Mouse (Mus musculus) adrenal gland, adult 8-10 months (tissue): ENCODE results near the gene Arl6ip4. TPM values are rescaled to one million over a fixed set of nuclear protein-coding genes. Genes with fewer than 3 reads are reported as not detected.

Source experiments
- DNase-seq: peaks from one replicate; pipeline ENCODE4 v3.0.0; 2022
- total RNA-seq, 4 experiments: library from RNA; stranded (reverse); gene quantifications; 2 replicates each; pipeline ENCODE4 v1.2.4; 2022

Arl6ip4 gene
- 10 to 100 TPM; 46.4 to 72.0 (median 57.1) TPM for total RNA-seq

DNA sequence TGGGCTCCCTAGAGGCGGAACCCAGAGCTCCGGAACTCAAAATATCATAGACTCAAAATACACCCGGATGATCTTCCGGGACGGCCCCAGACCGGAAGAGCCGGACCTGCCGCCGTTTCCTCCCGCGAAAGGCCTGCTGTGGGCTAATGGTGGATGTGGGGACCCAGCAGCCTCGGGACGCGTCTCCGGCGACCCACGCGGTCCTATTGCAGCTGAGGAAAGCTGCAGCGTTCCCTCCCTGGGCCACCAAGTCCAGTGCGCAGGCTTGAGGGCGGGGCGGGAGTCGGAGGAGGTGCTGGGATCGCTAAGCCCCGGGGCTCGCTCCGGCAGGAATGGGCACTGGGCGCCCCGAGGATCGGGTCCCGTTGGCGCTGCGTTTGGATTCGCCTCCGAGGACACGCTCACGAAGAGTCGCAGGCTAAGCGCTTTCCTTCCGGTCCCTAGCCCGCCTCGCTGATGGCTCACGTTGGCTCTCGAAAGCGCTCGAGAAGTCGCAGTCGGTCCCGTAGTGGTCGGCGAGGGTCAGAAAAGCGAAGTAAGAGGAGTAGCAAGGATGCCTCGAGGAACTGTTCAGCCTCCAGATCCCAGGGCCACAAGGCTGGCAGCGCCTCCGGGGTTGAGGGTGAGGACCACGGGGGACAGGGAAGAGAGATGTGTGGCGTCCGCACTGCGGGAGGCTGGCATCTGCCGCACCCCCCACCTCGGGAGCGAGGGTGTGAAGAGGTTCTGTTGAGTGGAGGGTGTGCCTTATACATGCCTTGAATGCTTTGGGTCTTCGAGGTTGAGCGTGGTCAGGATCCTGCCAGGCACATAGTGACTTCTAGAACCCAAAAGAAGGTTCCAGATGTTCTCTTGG lies at the start of gene Arl6ip4:
Gene Arl6ip4 (plus strand): TSS at position 100 of the 856 bp plus-strand sequence.
- peak; percentile 62 for DNase-seq

DNA sequence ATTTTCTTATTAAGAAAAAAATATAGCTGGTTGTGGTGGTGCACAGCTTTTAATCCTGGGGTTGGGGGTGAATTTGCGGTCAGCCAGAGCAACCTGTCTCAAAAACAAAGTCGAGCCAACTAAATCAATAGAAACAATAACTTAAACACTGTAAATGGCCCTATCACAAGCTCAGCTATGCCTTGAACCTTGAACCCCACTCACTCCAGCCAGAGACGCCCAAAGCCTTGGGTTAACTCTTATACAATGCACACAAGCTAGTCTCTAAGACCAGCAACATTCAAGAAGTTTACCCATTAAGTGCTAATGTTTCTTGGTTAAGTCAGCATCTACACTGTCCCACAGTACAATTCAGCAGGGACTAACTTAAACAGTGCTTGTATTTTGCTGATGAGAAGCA lies 46.2 kb upstream of the Arl6ip4 start:
- DNase-seq = no peak

DNA sequence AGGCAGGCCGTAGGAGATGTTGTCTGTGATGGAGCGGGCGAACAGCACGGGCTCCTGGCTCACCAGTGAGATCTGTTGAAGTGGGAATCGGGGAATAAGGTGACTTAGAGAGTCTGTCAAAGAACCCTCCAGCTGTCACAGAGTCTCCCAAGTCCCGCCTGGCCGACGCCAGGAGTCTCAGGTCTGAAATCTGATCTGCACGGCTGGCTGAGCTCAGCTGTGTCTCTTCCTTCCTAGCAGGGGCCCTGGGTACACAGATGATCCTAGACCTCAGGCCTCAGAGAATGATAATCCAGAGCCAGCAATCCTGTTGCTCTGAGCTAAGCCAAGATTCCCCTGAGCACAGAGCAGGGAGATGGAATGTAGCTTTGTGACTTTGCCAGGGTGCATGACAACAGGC lies 42.2 kb upstream of the Arl6ip4 start:
- DNase-seq = no peak

DNA sequence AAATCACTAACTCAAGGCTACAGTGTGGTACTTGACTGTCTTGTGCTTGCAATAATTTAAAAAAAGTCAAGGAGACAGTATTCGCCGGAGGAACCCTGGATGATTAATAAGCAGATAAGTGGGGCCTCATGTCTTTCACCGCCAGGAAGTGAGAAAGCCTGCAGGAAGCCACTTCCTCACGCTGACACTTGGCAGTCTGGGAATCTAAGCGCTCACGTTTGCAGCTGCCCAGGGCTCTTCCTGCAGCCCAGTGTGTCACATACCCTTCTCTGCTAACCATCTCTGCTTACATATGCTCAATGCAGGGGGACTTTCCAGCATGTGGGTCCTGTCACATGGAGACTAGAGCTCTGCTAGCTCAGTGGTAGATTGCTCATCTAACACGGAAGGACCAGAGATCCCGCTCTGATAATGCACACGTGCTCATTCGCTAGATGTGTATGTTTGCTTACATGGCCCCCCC lies 41.0 kb upstream of the Arl6ip4 start:
- DNase-seq = no peak

DNA sequence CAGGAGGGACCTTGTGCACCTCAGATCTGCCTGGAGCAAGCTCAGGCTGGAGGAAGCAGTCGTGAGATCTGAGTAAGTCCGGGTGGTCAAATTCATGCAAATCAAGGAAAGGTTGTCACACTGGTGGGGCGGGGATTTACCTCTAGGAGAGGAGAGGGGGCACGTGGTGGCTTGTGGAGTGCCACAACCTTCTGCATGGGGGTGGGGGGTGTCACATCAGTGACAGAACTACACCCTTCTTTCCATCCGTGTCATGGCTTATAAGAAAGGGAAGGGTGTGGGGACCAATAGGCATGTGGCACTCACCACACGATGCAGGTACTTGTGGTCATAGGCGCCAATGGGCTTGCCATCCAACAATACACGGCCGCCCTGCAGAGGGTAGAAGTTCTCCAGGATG lies 40.2 kb upstream of the Arl6ip4 start:
- DNase-seq = no peak

DNA sequence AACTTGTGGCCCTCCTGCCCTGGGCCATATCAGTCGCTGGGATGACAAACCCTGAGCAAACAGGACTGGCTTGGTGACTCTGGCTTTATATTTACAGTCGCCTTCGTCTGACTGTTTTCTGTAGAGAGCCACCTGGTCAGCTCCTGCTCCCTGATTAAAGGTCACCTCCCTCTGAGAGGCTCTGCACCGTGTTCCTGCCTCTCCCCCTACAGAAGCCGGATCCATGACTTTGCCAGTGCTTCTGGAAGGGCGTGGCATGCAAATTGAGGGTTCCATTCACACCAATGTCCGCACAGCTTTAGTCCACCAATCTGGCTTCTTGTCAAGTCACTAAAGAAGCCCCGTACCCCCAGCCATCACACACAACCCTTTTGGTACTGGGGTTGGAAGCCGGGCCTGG lies 39.3 kb upstream of the Arl6ip4 start:
- no peak for DNase-seq

DNA sequence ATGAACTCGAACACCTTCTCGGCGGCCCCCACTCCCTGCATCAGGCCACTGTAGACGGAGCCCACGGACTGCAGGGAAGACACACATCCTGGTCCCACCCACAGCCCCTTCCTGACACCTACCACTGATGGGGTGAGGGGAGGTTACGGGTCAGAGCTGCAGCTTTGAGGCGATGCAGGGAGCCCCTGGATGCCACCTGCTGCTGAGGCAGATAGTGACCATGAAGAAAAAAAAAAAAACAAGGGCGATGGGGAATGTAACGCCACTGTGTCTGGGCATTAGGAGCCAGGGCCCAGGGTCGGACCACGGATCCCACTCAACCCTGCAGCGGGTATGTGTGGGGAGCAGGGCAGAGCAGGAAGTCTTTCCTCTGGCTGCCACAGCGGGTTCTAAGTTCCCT lies 38.6 kb upstream of the Arl6ip4 start:
- DNase-seq = no peak

DNA sequence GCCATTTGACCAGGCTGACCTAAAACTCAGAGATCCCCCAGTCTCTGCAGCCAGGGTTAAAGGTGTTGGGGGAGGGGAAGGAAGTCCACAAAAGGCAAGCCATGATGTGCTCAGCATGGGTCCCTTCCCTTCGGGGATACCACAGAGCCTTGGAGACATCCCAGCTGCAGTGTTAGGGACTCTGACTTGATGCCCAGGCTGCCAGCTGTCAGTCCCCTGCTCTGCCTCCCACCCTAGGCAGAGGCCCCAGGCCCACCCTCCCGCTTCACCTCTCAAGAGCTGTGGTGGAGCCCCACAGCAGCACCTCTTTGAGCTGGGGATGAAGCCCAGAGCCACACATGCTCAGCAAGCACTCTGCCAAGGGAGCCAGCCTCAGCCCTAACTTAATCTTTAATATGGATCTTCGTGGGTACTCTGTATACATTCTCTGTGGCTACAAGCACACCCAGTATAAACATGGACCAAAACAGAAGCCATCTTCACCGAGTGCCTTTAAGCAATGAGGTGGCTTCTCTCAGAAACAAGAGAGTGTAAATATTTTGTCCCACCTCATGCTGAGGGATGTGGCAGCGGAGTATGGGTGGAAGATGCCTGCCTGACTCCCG lies 37.9 kb upstream of the Arl6ip4 start:
- no peak for DNase-seq

DNA sequence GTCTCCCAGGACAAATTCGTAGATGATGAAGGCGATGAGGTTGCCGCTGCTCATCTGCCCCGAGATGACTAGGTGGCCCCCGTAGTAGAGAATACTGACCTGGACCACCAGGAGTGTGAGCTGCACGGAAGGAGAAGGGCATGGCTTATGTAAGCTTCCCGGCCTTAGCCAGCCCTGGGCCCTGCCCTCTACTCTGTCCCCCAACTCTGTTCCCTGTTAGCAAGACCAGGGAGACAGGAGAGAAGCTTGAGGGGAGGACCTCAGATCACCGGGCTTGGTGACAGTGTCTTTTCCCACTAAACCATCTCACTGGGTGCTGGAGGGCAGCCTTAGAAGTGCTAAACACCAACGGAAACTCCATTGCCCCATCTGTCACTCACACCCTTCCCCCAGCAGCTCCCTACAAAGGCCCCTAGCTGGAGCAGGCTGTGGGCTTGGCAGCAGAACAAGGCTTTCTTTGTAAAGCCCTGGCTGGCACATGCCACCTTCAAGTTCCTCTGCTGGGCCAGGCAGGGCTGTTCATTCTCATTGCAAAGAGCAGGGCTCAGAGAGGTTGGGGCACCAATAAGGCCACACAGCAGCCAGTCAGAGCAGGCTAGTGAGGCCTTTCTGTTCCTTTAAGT lies 37.0 kb upstream of the Arl6ip4 start:
- no peak for DNase-seq

DNA sequence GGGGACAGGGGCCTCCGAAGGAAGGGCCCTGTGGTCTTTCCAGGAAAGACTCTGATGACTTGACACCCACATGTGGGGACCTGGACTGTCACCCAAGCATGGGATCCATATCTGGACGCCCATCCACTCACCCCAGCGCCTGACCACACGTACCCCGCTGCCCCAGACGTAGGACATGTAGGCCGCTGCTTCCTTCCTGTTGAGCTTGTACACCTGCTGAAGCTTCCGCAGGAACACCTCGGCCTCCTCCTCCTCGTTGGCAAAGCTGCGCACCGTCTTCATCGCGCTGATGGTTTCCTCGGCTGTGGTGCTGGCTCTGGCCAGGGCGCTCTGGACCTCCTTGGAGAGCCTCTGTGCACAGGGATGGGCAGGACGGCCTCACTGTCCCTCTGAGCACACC lies 36.0 kb upstream of the Arl6ip4 start:
- DNase-seq = no peak

DNA sequence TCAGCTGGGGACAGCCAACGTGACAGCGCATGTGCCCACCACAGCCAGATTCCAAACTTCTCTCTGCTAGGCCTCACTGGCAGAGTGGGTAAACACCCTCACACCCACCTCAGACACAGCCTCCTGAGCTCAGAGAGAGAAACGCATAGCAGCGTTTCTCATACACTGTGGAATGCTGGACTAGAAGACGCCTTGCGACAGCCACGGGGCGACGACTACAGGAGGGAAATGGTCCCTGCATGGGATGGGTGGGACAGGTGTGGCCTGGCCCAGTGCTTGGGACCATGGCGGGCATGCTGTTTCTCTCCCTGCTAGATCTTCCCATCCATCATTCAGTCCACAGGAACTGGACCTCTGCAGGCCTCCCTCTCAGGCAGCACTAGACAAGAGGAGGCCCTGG lies 33.4 kb upstream of the Arl6ip4 start:
- DNase-seq = no peak

DNA sequence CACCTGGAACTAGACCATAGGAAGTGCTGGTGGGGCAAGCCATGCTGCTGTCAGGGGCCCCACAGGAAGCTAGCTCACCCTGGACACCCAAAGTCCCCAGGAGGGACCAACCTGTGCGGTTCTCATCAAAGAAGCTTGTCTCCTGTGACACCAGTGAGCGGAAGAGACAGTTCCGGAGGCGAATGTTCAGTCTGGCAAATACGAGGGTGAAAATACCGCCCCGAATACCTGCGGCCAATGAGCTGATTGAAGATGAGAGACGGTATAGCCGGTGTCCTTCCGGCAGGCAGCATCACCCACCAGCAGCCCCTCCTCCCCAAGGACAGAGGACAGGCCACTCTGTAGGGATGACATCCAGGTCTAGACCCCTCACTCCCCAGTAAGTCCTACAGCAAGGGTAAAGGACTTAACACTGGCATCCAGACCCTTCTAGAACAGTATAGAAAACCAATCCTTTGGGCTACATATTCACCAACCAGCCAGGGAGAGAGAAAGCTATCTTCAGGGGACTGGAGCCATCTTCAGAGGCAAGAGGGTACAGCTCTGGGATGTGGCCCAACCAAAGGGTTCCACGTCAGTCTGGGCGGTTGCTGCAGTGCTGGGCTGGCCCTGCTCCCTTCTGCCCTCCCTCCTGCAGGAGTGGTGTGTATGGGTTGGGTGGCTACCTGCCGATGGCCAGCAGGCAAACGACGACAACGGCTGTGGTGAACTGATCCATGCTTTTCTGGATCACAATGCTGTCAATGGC lies 32.8 kb upstream of the Arl6ip4 start:
- no peak for DNase-seq

DNA sequence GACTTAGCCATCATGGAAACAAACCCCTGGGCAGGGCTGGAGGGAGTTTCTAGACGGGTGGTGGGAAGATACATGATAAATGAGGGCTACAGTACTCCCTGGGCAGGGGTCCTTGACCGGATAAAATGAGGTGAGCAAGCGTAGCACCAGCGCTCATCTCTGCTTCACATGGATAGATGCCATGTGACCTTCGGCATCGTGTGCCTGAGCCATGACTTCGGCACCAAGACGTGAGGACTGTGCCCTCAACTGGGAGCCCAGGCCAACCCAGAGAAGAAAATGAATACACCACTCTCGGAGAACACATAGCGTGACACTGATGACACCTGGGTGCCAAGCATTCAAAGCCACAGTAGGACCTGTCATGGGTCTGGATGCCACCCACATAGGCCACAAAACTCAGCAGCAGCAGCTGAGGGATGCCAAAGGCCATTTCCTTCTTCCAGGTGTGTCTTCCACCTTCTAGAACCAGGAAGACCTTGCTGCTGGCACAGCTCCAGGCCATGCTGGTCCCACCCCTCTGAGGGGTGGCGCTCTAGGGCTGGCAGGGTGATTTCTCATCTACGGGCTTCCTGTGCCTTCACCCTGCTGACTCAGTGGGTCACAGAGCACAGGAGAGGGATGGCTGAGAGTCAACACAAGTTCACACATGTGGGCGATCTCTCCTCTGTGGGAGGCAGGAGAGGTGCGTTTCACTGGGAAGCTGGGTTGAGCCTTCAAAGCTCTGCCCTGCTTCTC lies 31.9 kb upstream of the Arl6ip4 start:
- DNase-seq = no peak

DNA sequence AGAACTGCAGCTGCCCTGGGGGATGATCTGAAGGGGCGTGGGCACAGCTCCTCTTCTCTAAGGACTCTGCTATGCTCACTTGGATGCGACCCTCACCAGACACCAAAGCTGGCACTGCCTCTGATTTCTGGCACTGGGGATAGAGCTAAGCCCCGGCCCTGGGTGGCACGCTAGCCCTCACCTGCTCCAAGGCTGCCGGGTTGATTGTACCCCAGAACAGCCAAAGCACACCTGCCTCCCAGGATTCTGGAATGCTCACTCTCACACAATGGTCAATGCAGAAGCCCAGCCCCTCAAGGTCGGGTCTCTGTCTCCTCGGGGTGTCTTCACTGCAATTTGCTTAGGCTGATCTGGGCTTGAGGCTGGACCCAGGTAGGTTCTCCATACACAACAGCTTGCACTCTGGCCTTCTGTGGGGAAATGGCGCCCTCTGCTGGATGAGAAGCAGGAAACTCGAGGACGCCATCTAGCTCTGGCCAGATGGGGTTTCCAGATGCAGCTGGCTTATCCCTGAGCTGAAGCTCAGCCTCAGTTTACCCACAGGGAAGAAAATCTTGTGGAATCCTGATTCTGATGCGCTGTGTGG lies 31.2 kb upstream of the Arl6ip4 start:
- DNase-seq = peak; percentile 71

DNA sequence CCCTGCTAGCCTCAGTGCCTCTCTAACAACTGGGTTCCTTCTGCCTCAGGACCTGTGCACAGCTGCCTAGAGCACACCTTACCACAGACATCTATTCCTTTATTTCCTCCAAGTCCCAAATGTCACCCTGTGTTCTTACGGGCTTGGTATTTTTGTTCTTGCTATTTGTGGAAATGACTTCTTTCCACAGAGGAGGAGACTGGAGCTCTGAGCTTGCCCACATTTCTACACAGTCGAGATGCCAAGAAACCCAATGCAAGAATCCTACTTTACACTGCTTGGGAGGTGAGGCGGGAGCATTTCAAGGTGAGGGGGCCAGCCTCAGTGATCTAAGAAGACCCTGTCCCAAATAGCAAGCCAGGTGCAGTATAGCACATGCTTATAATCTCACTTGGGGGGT lies 30.4 kb upstream of the Arl6ip4 start:
- no peak for DNase-seq

DNA sequence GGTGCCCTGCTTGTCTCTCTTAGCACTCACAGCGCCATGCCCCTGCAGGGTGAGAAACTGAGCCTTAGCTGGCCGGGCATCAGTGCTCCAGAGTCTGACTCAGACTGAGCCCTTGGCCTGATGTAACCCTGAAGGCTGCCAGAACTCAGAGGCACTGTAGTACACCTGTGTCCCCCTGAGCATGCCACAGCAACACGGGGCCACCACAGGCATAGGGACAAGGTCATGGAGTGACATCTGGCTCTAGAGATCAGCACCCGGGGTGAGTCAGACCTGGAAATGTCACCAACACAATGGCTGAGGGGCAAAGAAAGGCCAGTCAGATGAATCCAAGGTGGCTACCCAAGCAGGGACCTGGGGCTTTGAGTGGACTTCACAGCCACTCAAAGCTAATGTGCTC lies 29.0 kb upstream of the Arl6ip4 start:
- peak; percentile 61 for DNase-seq

DNA sequence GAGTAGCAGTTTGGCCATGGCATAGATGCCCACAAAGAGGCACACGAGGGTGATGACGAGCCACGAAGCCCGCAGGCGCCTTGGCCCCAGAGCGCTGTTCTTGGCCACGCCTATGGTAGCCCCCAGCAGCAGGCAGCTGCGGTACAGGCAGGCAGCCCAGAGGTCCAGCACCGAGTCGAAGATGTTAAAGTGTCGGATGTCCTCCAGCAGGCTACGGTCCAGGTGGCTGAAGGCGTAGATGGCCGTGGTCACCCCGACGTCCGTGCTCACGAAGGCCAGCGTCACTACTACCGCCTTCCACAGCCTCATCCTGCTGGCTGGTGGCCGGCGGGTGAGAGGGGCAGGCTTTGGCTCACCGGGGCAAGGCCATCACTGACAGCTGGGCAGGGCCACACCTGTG lies 26.0 kb upstream of the Arl6ip4 start:
- DNase-seq = no peak

DNA sequence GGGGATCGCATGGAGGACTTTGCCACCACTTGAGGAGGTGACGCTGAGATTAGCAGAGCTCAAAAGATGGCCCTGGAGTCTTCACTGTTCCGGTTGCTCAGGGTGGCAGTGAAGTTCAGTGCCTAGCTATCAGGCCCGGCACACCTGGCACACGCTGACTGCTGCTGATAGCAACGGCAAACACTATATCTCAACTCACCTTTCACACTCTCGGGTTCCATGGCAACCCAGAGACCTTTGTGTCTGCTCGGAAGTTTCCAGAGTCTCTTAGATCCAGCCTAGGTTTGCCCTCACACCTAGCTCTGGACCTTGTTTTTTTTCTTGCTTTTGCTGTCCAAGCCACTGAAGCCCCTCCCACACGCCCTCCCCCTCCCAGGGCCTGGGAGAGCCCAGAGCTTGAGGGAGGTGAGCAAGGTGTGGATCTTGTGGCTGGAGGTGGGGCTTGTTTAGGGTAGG lies 23.9 kb upstream of the Arl6ip4 start:
- DNase-seq = no peak

DNA sequence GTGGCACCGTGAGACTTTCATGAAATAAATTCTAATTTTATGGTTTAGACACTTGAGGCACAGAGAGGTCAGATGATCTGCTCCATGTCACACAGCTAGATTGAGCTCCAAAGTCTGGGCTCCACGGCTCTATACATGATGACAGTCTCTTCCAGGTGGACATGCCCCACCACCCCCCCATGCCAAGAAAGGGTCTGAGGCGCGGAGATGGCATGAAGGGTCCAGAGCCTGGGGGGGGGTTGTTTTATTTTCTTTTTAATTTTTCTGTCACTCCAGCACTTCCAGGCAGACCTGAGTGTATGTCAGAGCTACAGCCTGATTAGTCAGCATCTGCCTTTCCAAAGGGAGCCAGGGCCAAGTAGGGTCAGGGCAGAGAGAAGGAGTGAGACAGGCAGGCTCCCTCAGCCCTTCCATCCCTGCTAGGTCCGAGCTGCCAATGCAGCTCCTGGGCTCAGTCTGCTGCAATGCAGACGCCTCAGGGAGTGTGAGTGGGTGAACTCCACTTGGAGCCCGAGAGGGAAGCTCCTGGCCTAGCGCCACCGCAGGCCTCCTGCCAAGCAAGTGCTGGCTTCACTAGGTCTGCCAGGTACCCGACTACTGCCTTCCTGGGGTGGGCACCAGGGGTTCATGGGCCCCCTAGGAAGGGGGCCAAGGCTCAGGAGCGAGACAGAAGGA lies 22.6 kb upstream of the Arl6ip4 start:
- DNase-seq = no peak

DNA sequence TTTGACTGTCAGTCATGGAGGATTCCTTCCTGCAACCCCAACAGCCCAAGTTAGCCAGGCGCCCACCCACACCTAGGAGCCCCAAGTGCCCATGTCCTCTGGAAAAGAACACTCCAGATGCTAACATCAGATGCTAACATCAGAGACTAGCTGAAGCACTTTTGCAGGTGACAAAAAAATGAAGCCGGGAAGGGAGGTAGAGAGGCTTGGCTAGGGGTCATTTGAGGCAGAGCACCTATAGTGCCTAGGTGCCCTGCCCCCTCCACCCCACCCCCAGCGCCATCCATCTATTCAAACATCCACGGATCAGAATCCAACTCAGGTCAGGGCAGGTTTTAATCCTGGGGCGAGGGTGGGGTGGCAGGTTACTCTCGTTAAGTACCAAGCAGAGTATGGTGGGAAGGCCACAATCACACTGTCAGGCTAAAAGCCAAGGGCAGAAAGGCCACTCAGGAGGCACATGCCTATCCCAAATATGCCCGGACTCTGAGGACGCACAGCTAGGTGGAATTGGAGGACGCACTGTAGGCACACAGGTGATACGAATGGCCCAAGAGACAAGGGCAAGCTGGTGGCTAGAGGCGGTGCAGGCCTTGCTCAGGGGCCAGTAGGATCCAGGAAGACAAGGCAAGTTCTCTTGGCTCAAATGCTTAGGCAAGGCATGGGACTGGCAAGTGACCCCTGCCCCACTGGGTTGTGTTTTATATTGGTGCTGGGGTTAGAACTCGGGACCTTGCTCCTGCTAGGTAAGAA lies 21.9 kb upstream of the Arl6ip4 start:
- DNase-seq = no peak
